Mouse (Mus musculus): ENCODE measurements around the gene Ext2. TPM values are rescaled to one million over a fixed set of nuclear protein-coding genes. Genes with fewer than 3 reads are reported as not detected.

Gene Ext2
- polyA plus RNA-seq, 1 experiment from 2014 or later: 69.8 TPM

- Histone ChIP-seq H3K9ac (ENCODE audit: low read length) (no peak overlapping the region), H3K27ac (replicated peaks; ENCODE audit: low read depth, low read length) (no peak overlapping the region), H3K4me1 (ENCODE audit: control insufficient read depth, insufficient read depth, low read length) (peaks cover 24% of the 10 kb centered on the region), H3K9me3 (ENCODE audit: control insufficient read depth, low read length) (no peaks in the 10 kb centered on the region), H3K4me2 (ENCODE audit: low read depth, severe bottlenecking) (no peak overlapping the region), H3K4me3 (ENCODE audit: low read depth, low read length) (no peak overlapping the region), H3K36me3 (ENCODE audit: control insufficient read depth, insufficient read depth, low read length) (no peaks in the 10 kb centered on the region), H3K27me3 (ENCODE audit: control insufficient read depth, insufficient read depth, low read length) (no peaks in the 10 kb centered on the region)
- 83% methylated on average over 8 of the region's 8 CpGs for WGBS
- no peak for DNase-seq (ENCODE audit: low spot score)
- no peak for ATAC-seq (ENCODE audit: insufficient number of reproducible peaks, low FRiP score, low TSS enrichment, low read depth)
Measured at GRCm38 (mm10) chr2:93737146-93737545, 85.2 kb downstream of the Ext2 start.

- 14% methylated on average over 7 of the region's 7 CpGs for WGBS
Measured at GRCm38 (mm10) chr2:93732658-93733057, 89.7 kb downstream of the Ext2 start.

GRCm38 (mm10) chr2:93729585-93729984, 92.8 kb downstream of the Ext2 start:
- no peak overlapping the region for H3K4me3 ChIP-seq (ENCODE audit: low read depth, low read length)
- WGBS: 37% methylated on average over 11 of the region's 11 CpGs
- no peak overlapping the region for H3K9ac ChIP-seq (ENCODE audit: low read length)
- H3K36me3 ChIP-seq (ENCODE audit: control insufficient read depth, insufficient read depth, low read length): no peaks in the 10 kb centered on the region
- DNase-seq (ENCODE audit: low spot score) (no peak), ATAC-seq (ENCODE audit: insufficient number of reproducible peaks, low FRiP score, low TSS enrichment, low read depth) (no peak)
- no peak overlapping the region for H3K27ac ChIP-seq (replicated peaks; ENCODE audit: low read depth, low read length)
- H3K4me2 ChIP-seq (ENCODE audit: low read depth, severe bottlenecking): no peak overlapping the region
- H3K9me3 ChIP-seq (ENCODE audit: control insufficient read depth, low read length): no peaks in the 10 kb centered on the region
- H3K27me3 ChIP-seq (ENCODE audit: control insufficient read depth, insufficient read depth, low read length): no peaks in the 10 kb centered on the region
- peaks cover 11% of the 10 kb centered on the region for H3K4me1 ChIP-seq (ENCODE audit: control insufficient read depth, insufficient read depth, low read length)

More at GRCm38 (mm10) chr2:93732658-93733057, 89.7 kb downstream of the Ext2 start:
- no peaks in the 10 kb centered on the region for H3K27me3 ChIP-seq (ENCODE audit: control insufficient read depth, insufficient read depth, low read length)
- H3K4me2 ChIP-seq (ENCODE audit: low read depth, severe bottlenecking): no peak overlapping the region
- ATAC-seq (ENCODE audit: insufficient number of reproducible peaks, low FRiP score, low TSS enrichment, low read depth) (no peak), DNase-seq (ENCODE audit: low spot score) (no peak)
- H3K36me3 ChIP-seq (ENCODE audit: control insufficient read depth, insufficient read depth, low read length): no peaks in the 10 kb centered on the region
- H3K4me3 ChIP-seq (ENCODE audit: low read depth, low read length): no peak overlapping the region
- H3K9me3 ChIP-seq (ENCODE audit: control insufficient read depth, low read length): no peaks in the 10 kb centered on the region
- no peak overlapping the region for H3K27ac ChIP-seq (replicated peaks; ENCODE audit: low read depth, low read length)
- H3K4me1 ChIP-seq (ENCODE audit: control insufficient read depth, insufficient read depth, low read length): peaks cover 11% of the 10 kb centered on the region
- H3K9ac ChIP-seq (ENCODE audit: low read length): no peak overlapping the region

- WGBS: 94% methylated on average over 2 of the region's 2 CpGs
- H3K27ac ChIP-seq (replicated peaks; ENCODE audit: low read depth, low read length): no peak overlapping the region
- H3K4me1 ChIP-seq (ENCODE audit: control insufficient read depth, insufficient read depth, low read length): no peaks in the 10 kb centered on the region
- no peaks in the 10 kb centered on the region for H3K27me3 ChIP-seq (ENCODE audit: control insufficient read depth, insufficient read depth, low read length)
- DNase-seq (ENCODE audit: low spot score) (no peak), ATAC-seq (ENCODE audit: insufficient number of reproducible peaks, low FRiP score, low TSS enrichment, low read depth) (no peak)
- H3K9ac ChIP-seq (ENCODE audit: low read length): no peak overlapping the region
- H3K4me3 ChIP-seq (ENCODE audit: low read depth, low read length): no peak overlapping the region
- no peaks in the 10 kb centered on the region; the same call in 1 of the 2 replicates for H3K36me3 ChIP-seq (ENCODE audit: control insufficient read depth, insufficient read depth, low read length)
- no peaks in the 10 kb centered on the region for H3K9me3 ChIP-seq (ENCODE audit: control insufficient read depth, low read length)
- H3K4me2 ChIP-seq (ENCODE audit: low read depth, severe bottlenecking): no peak overlapping the region
Measured at GRCm38 (mm10) chr2:93723138-93723744, 99.1 kb downstream of the Ext2 start.

GRCm38 (mm10) chr2:93720956-93721355, 101.4 kb downstream of the Ext2 start:
- Histone ChIP-seq H3K36me3 (ENCODE audit: control insufficient read depth, insufficient read depth, low read length) (no peaks in the 10 kb centered on the region; the same call in 1 of the 2 replicates), H3K9me3 (ENCODE audit: control insufficient read depth, low read length) (no peaks in the 10 kb centered on the region), H3K4me1 (ENCODE audit: control insufficient read depth, insufficient read depth, low read length) (no peaks in the 10 kb centered on the region), H3K27me3 (ENCODE audit: control insufficient read depth, insufficient read depth, low read length) (no peaks in the 10 kb centered on the region), H3K27ac (replicated peaks; ENCODE audit: low read depth, low read length) (no peak overlapping the region), H3K4me3 (ENCODE audit: low read depth, low read length) (no peak overlapping the region), H3K9ac (ENCODE audit: low read length) (no peak overlapping the region), H3K4me2 (ENCODE audit: low read depth, severe bottlenecking) (no peak overlapping the region)
- DNase-seq (ENCODE audit: low spot score): no peak
- ATAC-seq (ENCODE audit: insufficient number of reproducible peaks, low FRiP score, low TSS enrichment, low read depth): no peak
- WGBS: 74% methylated on average over 1 of the region's 1 CpGs

- no peak for ATAC-seq (ENCODE audit: insufficient number of reproducible peaks, low FRiP score, low TSS enrichment, low read depth)
- 72% methylated on average over 9 of the region's 9 CpGs for WGBS
- no peaks in the 10 kb centered on the region; the same call in 1 of the 2 replicates for H3K36me3 ChIP-seq (ENCODE audit: control insufficient read depth, insufficient read depth, low read length)
- H3K4me1 ChIP-seq (ENCODE audit: control insufficient read depth, insufficient read depth, low read length): no peaks in the 10 kb centered on the region
- no peaks in the 10 kb centered on the region for H3K9me3 ChIP-seq (ENCODE audit: control insufficient read depth, low read length)
- no peak overlapping the region for H3K4me2 ChIP-seq (ENCODE audit: low read depth, severe bottlenecking)
- H3K9ac ChIP-seq (ENCODE audit: low read length): no peak overlapping the region
- H3K27ac ChIP-seq (replicated peaks; ENCODE audit: low read depth, low read length): no peak overlapping the region
- H3K4me3 ChIP-seq (ENCODE audit: low read depth, low read length): no peak overlapping the region
- DNase-seq (ENCODE audit: low spot score): no peak
- H3K27me3 ChIP-seq (ENCODE audit: control insufficient read depth, insufficient read depth, low read length): no peaks in the 10 kb centered on the region
Measured at GRCm38 (mm10) chr2:93719792-93720675, 102.3 kb downstream of the Ext2 start.

GRCm38 (mm10) chr2:93713267-93713666, 109.1 kb downstream of the Ext2 start:
- ATAC-seq (ENCODE audit: insufficient number of reproducible peaks, low FRiP score, low TSS enrichment, low read depth): no peak
- Histone ChIP-seq H3K9me3 (ENCODE audit: control insufficient read depth, low read length) (no peaks in the 10 kb centered on the region), H3K4me3 (ENCODE audit: low read depth, low read length) (no peak overlapping the region), H3K4me2 (ENCODE audit: low read depth, severe bottlenecking) (no peak overlapping the region), H3K27me3 (ENCODE audit: control insufficient read depth, insufficient read depth, low read length) (no peaks in the 10 kb centered on the region), H3K27ac (replicated peaks; ENCODE audit: low read depth, low read length) (no peak overlapping the region), H3K36me3 (ENCODE audit: control insufficient read depth, insufficient read depth, low read length) (no peaks in the 10 kb centered on the region), H3K9ac (ENCODE audit: low read length) (no peak overlapping the region), H3K4me1 (ENCODE audit: control insufficient read depth, insufficient read depth, low read length) (peaks cover 7% of the 10 kb centered on the region; the same call in 1 of the 2 replicates)
- DNase-seq (ENCODE audit: low spot score): no peak

- no peak overlapping the region for H3K4me2 ChIP-seq (ENCODE audit: low read depth, severe bottlenecking)
- WGBS: 42% methylated on average over 3 of the region's 3 CpGs
- H3K27me3 ChIP-seq (ENCODE audit: control insufficient read depth, insufficient read depth, low read length): no peaks in the 10 kb centered on the region
- H3K36me3 ChIP-seq (ENCODE audit: control insufficient read depth, insufficient read depth, low read length): no peaks in the 10 kb centered on the region
- ATAC-seq (ENCODE audit: insufficient number of reproducible peaks, low FRiP score, low TSS enrichment, low read depth) (no peak), DNase-seq (ENCODE audit: low spot score) (no peak)
- no peak overlapping the region for H3K4me3 ChIP-seq (ENCODE audit: low read depth, low read length)
- no peak overlapping the region for H3K9ac ChIP-seq (ENCODE audit: low read length)
- H3K9me3 ChIP-seq (ENCODE audit: control insufficient read depth, low read length): no peaks in the 10 kb centered on the region
- H3K4me1 ChIP-seq (ENCODE audit: control insufficient read depth, insufficient read depth, low read length): peaks cover 7% of the 10 kb centered on the region; the same call in 1 of the 2 replicates
- no peak overlapping the region for H3K27ac ChIP-seq (replicated peaks; ENCODE audit: low read depth, low read length)
Measured at GRCm38 (mm10) chr2:93711460-93711859, 110.9 kb downstream of the Ext2 start.
